Mouse (Mus musculus): ENCODE data around the gene Map3k15. TPM values are rescaled to one million over a fixed set of nuclear protein-coding genes. Genes with fewer than 3 reads are reported as not detected.
A peak's percentile ranks its signal among the peaks of the same experiment; 100 is the strongest.

Gene Map3k15
- polyA plus RNA-seq, 1 experiment from 2014 or later, result 0.35 TPM

- Histone ChIP-seq H3K27ac (replicated peaks in 1 of 2; ENCODE audit: control insufficient read depth in 1 of 2, insufficient read depth in 1 of 2, low read depth in 2 of 2, low read length in 2 of 2) (no peak overlapping the region), H3K36me3 (ENCODE audit: control insufficient read depth, insufficient read depth, low read length) (peaks cover 10% of the 10 kb centered on the region), H3K4me3 (ENCODE audit: control insufficient read depth in 1 of 2, insufficient read depth in 1 of 2, low read depth in 1 of 2, low read length in 2 of 2) (peak overlapping the region; percentile 30 to 64), H3K9ac (ENCODE audit: low read length) (peak overlapping the region; percentile 88; the same call in 1 of the 2 replicates), H3K4me2 (ENCODE audit: low read length) (peak overlapping the region; percentile 69), H3K4me1 (ENCODE audit: control insufficient read depth in 2 of 2, insufficient read depth in 2 of 2, low read length in 2 of 2) (peaks cover 2 to 4% of the 10 kb centered on the region in 2 experiments; a peak in 3 of 4 replicates), H3K9me3 (ENCODE audit: control insufficient read depth, low read length) (no peaks in the 10 kb centered on the region), H3K27me3 (ENCODE audit: control insufficient read depth, insufficient read depth, low read length) (no peaks in the 10 kb centered on the region)
- WGBS, result 38% methylated on average over 5 of the region's 5 CpGs
- no peak for ATAC-seq (ENCODE audit: insufficient number of reproducible peaks, insufficient read depth, low FRiP score, low read depth)
These were observed 147.9 kb downstream of the Map3k15 start for GRCm38 (mm10) chrX:160136153-160136552.

- ATAC-seq (ENCODE audit: insufficient number of reproducible peaks, insufficient read depth, low FRiP score, low read depth), result no peak
- no peaks in the 10 kb centered on the region for H3K9me3 ChIP-seq (ENCODE audit: control insufficient read depth, low read length)
- H3K4me1 ChIP-seq (ENCODE audit: control insufficient read depth in 2 of 2, insufficient read depth in 2 of 2, low read length in 2 of 2), result peaks cover 2 to 4% of the 10 kb centered on the region in 2 experiments; a peak in 3 of 4 replicates
- peak overlapping the region; percentile 64 to 87 for H3K4me3 ChIP-seq (ENCODE audit: control insufficient read depth in 1 of 2, insufficient read depth in 1 of 2, low read depth in 1 of 2, low read length in 2 of 2)
- H3K9ac ChIP-seq (ENCODE audit: low read length), result peak overlapping the region; percentile 88
- peak overlapping the region; percentile 96 to 98 for H3K27ac ChIP-seq (replicated peaks in 1 of 2; ENCODE audit: control insufficient read depth in 1 of 2, insufficient read depth in 1 of 2, low read depth in 2 of 2, low read length in 2 of 2)
- H3K27me3 ChIP-seq (ENCODE audit: control insufficient read depth, insufficient read depth, low read length), result no peaks in the 10 kb centered on the region
- 0 out of 2 replicates have a peak, but pooled peaks cover under 1% of the 10 kb centered on the region for H3K36me3 ChIP-seq (ENCODE audit: control insufficient read depth, insufficient read depth, low read length)
- H3K4me2 ChIP-seq (ENCODE audit: low read length), result peak overlapping the region; percentile 69
- 27% methylated on average over 18 of the region's 18 CpGs for WGBS
These were observed 149.1 kb downstream of the Map3k15 start for GRCm38 (mm10) chrX:160137177-160137860.

GRCm38 (mm10) chrX:160137861-160138717 lies 149.9 kb downstream of the Map3k15 start, which contains the start of gene Pdha1:
Gene Pdha1, minus strand, starts transcription at chrX:160138413.
- 20% methylated on average over 62 of the region's 67 CpGs for WGBS
- peaks cover 2 to 4% of the 10 kb centered on the region in 2 experiments; a peak in 3 of 4 replicates for H3K4me1 ChIP-seq (ENCODE audit: control insufficient read depth in 2 of 2, insufficient read depth in 2 of 2, low read length in 2 of 2)
- no peaks in the 10 kb centered on the region for H3K36me3 ChIP-seq (ENCODE audit: control insufficient read depth, insufficient read depth, low read length)
- H3K27me3 ChIP-seq (ENCODE audit: control insufficient read depth, insufficient read depth, low read length), result no peaks in the 10 kb centered on the region
- H3K9ac ChIP-seq (ENCODE audit: low read length), result peak within 1 kb of the TSS; percentile 88
- peak within 1 kb of the TSS; percentile 96 to 98 for H3K27ac ChIP-seq (replicated peaks in 1 of 2; ENCODE audit: control insufficient read depth in 1 of 2, insufficient read depth in 1 of 2, low read depth in 2 of 2, low read length in 2 of 2)
- ATAC-seq (ENCODE audit: insufficient number of reproducible peaks, insufficient read depth, low FRiP score, low read depth), result peak; percentile 94
- peak within 1 kb of the TSS; percentile 69 for H3K4me2 ChIP-seq (ENCODE audit: low read length)
- H3K9me3 ChIP-seq (ENCODE audit: control insufficient read depth, low read length), result no peaks in the 10 kb centered on the region
- H3K4me3 ChIP-seq (ENCODE audit: control insufficient read depth in 1 of 2, insufficient read depth in 1 of 2, low read depth in 1 of 2, low read length in 2 of 2), result peak within 1 kb of the TSS; percentile 64 to 87

DNA sequence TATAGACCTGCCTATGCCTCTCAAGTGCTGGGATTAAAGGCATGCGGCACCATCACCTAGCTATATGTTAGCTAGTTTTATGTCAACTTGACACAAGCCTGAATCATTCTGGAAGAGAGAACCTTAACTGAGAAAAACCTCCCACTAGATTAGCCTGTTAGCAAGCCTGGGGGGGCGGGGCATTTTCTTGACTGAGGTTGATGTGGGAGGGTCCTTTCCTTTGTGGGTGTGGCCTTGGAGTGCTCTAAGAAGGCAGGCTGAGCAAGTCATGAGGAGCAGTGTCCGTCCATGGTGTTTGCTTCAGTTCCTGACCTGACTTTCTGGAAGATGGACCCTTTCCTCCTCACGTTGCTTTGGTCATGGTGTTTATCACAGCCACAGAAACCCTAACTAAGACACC lies 158.6 kb downstream of the Map3k15 start:
- Histone ChIP-seq H3K4me2 (ENCODE audit: low read length) (no peak overlapping the region), H3K4me3 (ENCODE audit: control insufficient read depth in 1 of 2, insufficient read depth in 1 of 2, low read depth in 1 of 2, low read length in 2 of 2) (no peak overlapping the region), H3K27me3 (ENCODE audit: control insufficient read depth, insufficient read depth, low read length) (no peaks in the 10 kb centered on the region), H3K4me1 (ENCODE audit: control insufficient read depth in 2 of 2, insufficient read depth in 2 of 2, low read length in 2 of 2) (no peaks in the 10 kb centered on the region), H3K9ac (ENCODE audit: low read length) (no peak overlapping the region), H3K36me3 (ENCODE audit: control insufficient read depth, insufficient read depth, low read length) (no peaks in the 10 kb centered on the region), H3K9me3 (ENCODE audit: control insufficient read depth, low read length) (no peaks in the 10 kb centered on the region), H3K27ac (replicated peaks in 1 of 2; ENCODE audit: control insufficient read depth in 1 of 2, insufficient read depth in 1 of 2, low read depth in 2 of 2, low read length in 2 of 2) (no peak overlapping the region)
- WGBS, result 78% methylated on average over 4 of the region's 4 CpGs
- ATAC-seq (ENCODE audit: insufficient number of reproducible peaks, insufficient read depth, low FRiP score, low read depth), result no peak

- no peaks in the 10 kb centered on the region for H3K4me1 ChIP-seq (ENCODE audit: control insufficient read depth in 2 of 2, insufficient read depth in 2 of 2, low read length in 2 of 2)
- no peak overlapping the region for H3K9ac ChIP-seq (ENCODE audit: low read length)
- H3K4me2 ChIP-seq (ENCODE audit: low read length), result no peak overlapping the region
- H3K27me3 ChIP-seq (ENCODE audit: control insufficient read depth, insufficient read depth, low read length), result no peaks in the 10 kb centered on the region
- no peaks in the 10 kb centered on the region for H3K9me3 ChIP-seq (ENCODE audit: control insufficient read depth, low read length)
- no peak overlapping the region for H3K27ac ChIP-seq (replicated peaks in 1 of 2; ENCODE audit: control insufficient read depth in 1 of 2, insufficient read depth in 1 of 2, low read depth in 2 of 2, low read length in 2 of 2)
- ATAC-seq (ENCODE audit: insufficient number of reproducible peaks, insufficient read depth, low FRiP score, low read depth), result no peak
- WGBS, result 81% methylated on average over 3 of the region's 3 CpGs
- H3K4me3 ChIP-seq (ENCODE audit: control insufficient read depth in 1 of 2, insufficient read depth in 1 of 2, low read depth in 1 of 2, low read length in 2 of 2), result no peak overlapping the region
- no peaks in the 10 kb centered on the region for H3K36me3 ChIP-seq (ENCODE audit: control insufficient read depth, insufficient read depth, low read length)
These were observed 159.2 kb downstream of the Map3k15 start for GRCm38 (mm10) chrX:160147406-160147805.

DNA sequence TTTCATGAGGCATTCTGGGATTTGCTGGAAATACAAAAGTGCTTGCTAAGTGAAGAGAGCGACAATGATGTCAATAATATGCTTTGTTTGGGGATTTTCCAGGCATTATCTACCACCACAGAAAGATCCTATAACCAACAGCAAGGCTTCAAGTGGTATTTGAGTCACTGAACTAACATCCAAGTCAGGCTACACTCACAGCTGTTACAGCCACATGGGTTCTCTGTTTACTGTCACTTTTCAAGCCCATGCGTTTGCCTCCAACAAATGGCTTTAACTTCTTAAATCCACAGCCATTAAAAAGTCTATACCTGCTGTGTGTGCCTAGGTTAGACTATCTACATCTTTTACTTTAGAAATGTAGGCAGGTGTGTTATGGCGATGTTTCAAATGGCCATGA lies 160.6 kb downstream of the Map3k15 start:
- Histone ChIP-seq H3K4me1 (ENCODE audit: control insufficient read depth in 2 of 2, insufficient read depth in 2 of 2, low read length in 2 of 2) (no peaks in the 10 kb centered on the region), H3K9ac (ENCODE audit: low read length) (no peak overlapping the region), H3K9me3 (ENCODE audit: control insufficient read depth, low read length) (no peaks in the 10 kb centered on the region), H3K27me3 (ENCODE audit: control insufficient read depth, insufficient read depth, low read length) (no peaks in the 10 kb centered on the region), H3K4me3 (ENCODE audit: control insufficient read depth in 1 of 2, insufficient read depth in 1 of 2, low read depth in 1 of 2, low read length in 2 of 2) (no peak overlapping the region), H3K4me2 (ENCODE audit: low read length) (no peak overlapping the region), H3K36me3 (ENCODE audit: control insufficient read depth, insufficient read depth, low read length) (no peaks in the 10 kb centered on the region), H3K27ac (replicated peaks in 1 of 2; ENCODE audit: control insufficient read depth in 1 of 2, insufficient read depth in 1 of 2, low read depth in 2 of 2, low read length in 2 of 2) (no peak overlapping the region)
- WGBS, result 86% methylated on average over 3 of the region's 3 CpGs
- no peak for ATAC-seq (ENCODE audit: insufficient number of reproducible peaks, insufficient read depth, low FRiP score, low read depth)

- Histone ChIP-seq H3K9ac (ENCODE audit: low read length) (no peak overlapping the region), H3K27ac (replicated peaks in 1 of 2; ENCODE audit: control insufficient read depth in 1 of 2, insufficient read depth in 1 of 2, low read depth in 2 of 2, low read length in 2 of 2) (no peak overlapping the region), H3K4me2 (ENCODE audit: low read length) (no peak overlapping the region), H3K9me3 (ENCODE audit: control insufficient read depth, low read length) (no peaks in the 10 kb centered on the region), H3K4me1 (ENCODE audit: control insufficient read depth in 2 of 2, insufficient read depth in 2 of 2, low read length in 2 of 2) (no peaks in the 10 kb centered on the region), H3K27me3 (ENCODE audit: control insufficient read depth, insufficient read depth, low read length) (no peaks in the 10 kb centered on the region), H3K36me3 (ENCODE audit: control insufficient read depth, insufficient read depth, low read length) (no peaks in the 10 kb centered on the region), H3K4me3 (ENCODE audit: control insufficient read depth in 1 of 2, insufficient read depth in 1 of 2, low read depth in 1 of 2, low read length in 2 of 2) (no peak overlapping the region)
- whole genome bisulfite sequencing, result 50% methylated on average over 4 of the region's 4 CpGs
- ATAC-seq (ENCODE audit: insufficient number of reproducible peaks, insufficient read depth, low FRiP score, low read depth), result no peak
These were observed 165.0 kb downstream of the Map3k15 start for GRCm38 (mm10) chrX:160153147-160153815.
